Mouse (Mus musculus): Measurements from ENCODE around the gene Iqcg.

The Iqcg gene

DNA sequence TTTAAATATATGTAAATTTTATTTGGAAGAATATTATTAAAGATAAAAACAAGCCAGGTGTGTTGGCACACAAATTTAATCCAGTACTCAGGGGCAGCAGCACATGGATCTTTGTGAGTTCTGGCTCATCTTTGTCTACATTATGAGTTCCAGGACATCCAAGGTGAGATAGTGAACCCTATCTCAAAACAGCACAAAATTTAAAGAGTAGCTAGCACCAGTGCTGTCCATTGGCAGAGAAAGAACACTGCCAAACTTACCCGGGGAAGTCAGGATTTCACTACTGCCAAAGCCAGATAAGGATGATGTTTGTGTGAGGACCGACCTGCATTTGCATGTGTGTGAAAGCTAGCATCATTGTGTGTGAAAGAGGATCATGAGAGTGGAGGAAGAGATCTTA is 83.0 kb downstream of the Iqcg start:
- DNase-seq (ENCODE audit: low read depth), result no peak

DNA sequence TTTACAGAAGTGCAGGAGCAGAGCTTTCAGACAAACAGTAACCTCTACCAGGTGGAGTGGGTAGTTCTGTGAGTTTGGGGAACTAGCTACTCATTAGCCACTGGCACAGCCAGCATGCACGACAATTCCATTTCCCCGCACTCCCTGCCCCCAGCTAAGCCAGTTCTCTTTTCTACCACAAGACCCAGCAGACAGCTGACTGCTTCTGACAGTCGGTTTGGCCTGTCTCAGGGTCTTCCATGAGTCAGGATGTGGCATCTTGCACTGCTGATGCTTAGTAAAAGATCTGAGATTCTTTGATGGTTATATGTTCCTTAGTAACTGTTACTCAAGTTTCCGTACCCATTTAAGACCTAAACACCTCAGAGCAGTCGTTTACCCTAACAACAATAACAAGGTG is 83.5 kb downstream of the Iqcg start:
- peak; percentile 9 for DNase-seq (ENCODE audit: low read depth)
